Mouse (Mus musculus) cerebellum, postnatal 25 days (tissue): ENCODE data around the gene Anks3.

ENCODE experiments used
- DNase-seq, 2 experiments: peaks; one replicate each; pipeline ENCODE4 v3.0.0; 2021; ENCODE audit warnings: mixed read lengths in 2 of 2

Gene Anks3

DNA sequence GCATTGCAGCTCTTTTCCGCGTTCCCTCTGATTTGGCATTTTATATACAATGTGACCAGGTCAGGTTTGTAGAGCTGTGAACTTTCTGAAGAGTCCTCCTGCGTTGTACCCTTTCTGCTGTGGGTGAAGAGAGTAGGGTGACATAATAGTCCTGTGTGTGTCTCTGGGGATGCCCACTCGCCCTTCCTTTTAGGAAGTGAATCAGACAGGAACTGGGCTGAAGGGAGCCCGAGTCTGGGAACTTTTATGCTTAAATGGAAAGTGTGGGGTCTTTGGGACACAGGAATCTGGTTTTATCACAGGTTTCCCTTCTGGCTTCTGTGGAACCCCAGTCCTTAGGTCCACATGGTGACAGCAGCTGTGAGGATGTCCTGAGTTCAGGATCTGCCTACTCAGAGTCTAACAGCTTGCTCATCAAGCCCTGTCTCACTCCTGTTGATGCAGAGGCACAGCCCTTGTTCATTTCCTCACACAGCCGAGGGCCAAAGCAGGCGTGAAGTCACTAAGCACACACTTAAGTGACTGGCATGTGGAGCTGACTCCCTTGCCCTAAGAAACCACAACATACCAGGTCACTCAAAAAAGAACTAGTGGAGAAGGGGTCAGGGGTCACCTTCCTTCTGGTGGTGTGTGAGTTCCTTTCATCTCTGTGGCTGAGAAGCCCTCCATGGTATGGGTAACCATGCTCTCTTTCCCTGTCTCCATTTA lies 69.7 kb downstream of the Anks3 start:
- no peak for DNase-seq

DNA sequence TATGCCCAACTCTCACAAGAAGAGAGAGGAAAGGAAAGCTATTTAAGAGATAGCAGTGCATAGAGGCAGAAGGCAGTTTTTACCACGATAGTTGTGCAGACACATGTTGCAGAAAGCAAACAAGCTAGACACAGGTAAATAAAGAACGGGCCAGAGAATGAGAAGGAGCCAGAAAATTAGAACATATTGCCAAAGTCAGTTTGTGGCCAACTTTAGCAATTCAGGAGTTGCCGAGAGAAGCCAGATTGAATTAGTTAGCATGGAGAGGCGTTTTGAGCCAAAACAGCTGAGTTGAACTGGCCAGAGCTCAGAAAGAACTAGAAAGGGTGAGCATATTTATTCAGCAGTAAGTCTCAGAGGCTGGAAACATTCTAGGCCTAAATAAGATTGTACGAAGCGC lies 71.8 kb downstream of the Anks3 start:
- DNase-seq = no peak
